18 mouse cellular contexts compared by ENCODE assay signal in the genomic region with DNA sequence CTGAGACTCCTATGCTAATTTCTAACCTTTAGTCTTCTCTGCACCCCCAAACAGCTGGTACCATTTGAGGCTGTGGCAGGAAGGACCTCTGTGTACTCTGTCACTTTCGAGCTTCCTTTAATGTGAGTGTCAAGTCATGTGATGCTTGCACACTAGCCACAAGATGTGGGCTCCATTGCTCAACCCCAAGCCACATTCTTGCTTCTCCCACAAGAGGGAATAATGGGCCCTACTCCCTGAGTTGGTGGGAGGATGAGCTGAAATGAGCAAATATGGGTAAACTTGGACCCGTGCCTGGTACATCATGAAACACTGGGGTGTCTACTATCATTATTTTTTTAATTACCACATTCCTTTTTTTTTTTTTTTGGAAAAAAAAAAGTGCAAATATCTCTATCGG.
DNase-seq lines count a peak whose midpoint lies in the region; ATAC-seq and TF ChIP-seq lines count a peak whose summit lies in the region.
"Had no signal": no experiment of that assay in that cellular context is flagged by ENCODE, and none has a peak within 500 bp of the region (broad histone marks: within the 10 kb centered on the region; RNA-seq: fewer than 3 reads in every experiment).

No protein-coding gene starts in this region.

- no peaks in the 10 kb centered on the region for H3K27me3 ChIP-seq in lung, postnatal 0 days (replicated peaks; ENCODE audit: insufficient read depth, low read length)
- H3K27me3 ChIP-seq in intestine, embryonic 16.5 days (replicated peaks; ENCODE audit: control insufficient read depth, insufficient read depth, low read length), result no peaks in the 10 kb centered on the region

- peak; percentile 35 for DNase-seq in lung, postnatal 36 days
- DNase-seq in lung, postnatal 0 days (ENCODE audit: low spot score), result no peak
- DNase-seq in brain, adult 2 months (ENCODE audit: low read depth, low spot score), result peak; percentile 76
- no peak for DNase-seq in cerebellum, postnatal 4 days (ENCODE audit: low spot score in 2 of 2)
- DNase-seq in thymus, postnatal 10 days (ENCODE audit: low spot score in 2 of 2), result no peak
- DNase-seq: adrenal gland, adult 8-10 months; cerebellum, adult 18-20 months; cerebellum, postnatal 36 days; heart, postnatal 4 days; kidney, postnatal 4 days; thymus, adult 18-20 months had no signal

- WGBS in lung, postnatal 0 days, result 67% methylated on average over 3 of the region's 3 CpGs
- WGBS in intestine, embryonic 16.5 days, result 69% methylated on average over 3 of the region's 3 CpGs

- no peak for TF ChIP-seq CTCF in lung, postnatal 0 days (IDR thresholded peaks at IDR 0.05)

- no peak overlapping the region for H3K9ac ChIP-seq in lung, postnatal 0 days (replicated peaks; ENCODE audit: low read depth)
- no peak overlapping the region for H3K9ac ChIP-seq in intestine, embryonic 16.5 days (ENCODE audit: low read depth, low read length)
- H3K9ac ChIP-seq: heart, embryonic 13.5 days; limb, embryonic 12.5 days had no signal

- no peaks in the 10 kb centered on the region for H3K36me3 ChIP-seq in lung, postnatal 0 days (ENCODE audit: insufficient read depth, low read length)
- no peaks in the 10 kb centered on the region for H3K36me3 ChIP-seq in intestine, embryonic 16.5 days (ENCODE audit: control insufficient read depth, insufficient read depth, low read length)
- H3K36me3 ChIP-seq: heart, embryonic 13.5 days; limb, embryonic 12.5 days had no signal

- H3K9me3 ChIP-seq in lung, postnatal 0 days (ENCODE audit: low read length), result no peaks in the 10 kb centered on the region
- H3K9me3 ChIP-seq in intestine, embryonic 16.5 days (ENCODE audit: control insufficient read depth, low read length), result no peaks in the 10 kb centered on the region; the same call in 1 of the 2 replicates

- no peak overlapping the region for H3K4me3 ChIP-seq in lung, postnatal 0 days (ENCODE audit: low read depth, low read length)
- no peak overlapping the region for H3K4me3 ChIP-seq in intestine, embryonic 16.5 days (ENCODE audit: low read length)
- H3K4me3 ChIP-seq: erythroblast, embryonic 14.5 days; heart, embryonic 13.5 days; limb, embryonic 12.5 days; megakaryocyte, embryonic 14.5 days had no signal

- no peak for TF ChIP-seq EP300 in lung, postnatal 0 days (IDR thresholded peaks at IDR 0.05)

- H3K27ac ChIP-seq in lung, postnatal 0 days (ENCODE audit: low read length), result no peak overlapping the region
- no peak overlapping the region for H3K27ac ChIP-seq in intestine, embryonic 16.5 days (ENCODE audit: low read length)
- H3K27ac ChIP-seq: heart, embryonic 13.5 days; limb, embryonic 12.5 days had no signal

- no peaks in the 10 kb centered on the region for H3K4me1 ChIP-seq in lung, postnatal 0 days (ENCODE audit: insufficient read depth, low read depth, low read length)
- peaks cover 2% of the 10 kb centered on the region for H3K4me1 ChIP-seq in intestine, embryonic 16.5 days (ENCODE audit: control insufficient read depth, insufficient read depth, low read length)
- H3K4me1 ChIP-seq: limb, embryonic 12.5 days had no signal

- no peak overlapping the region for H3K4me2 ChIP-seq in lung, postnatal 0 days (replicated peaks; ENCODE audit: low read depth, low read length)
- H3K4me2 ChIP-seq in intestine, embryonic 16.5 days (ENCODE audit: low read depth, low read length), result no peak overlapping the region
- H3K4me2 ChIP-seq: limb, embryonic 12.5 days had no signal

- ATAC-seq in lung, postnatal 0 days, result no peak
- peak; percentile 12; the same call in 1 of the 2 replicates for ATAC-seq in intestine, embryonic 16.5 days
- ATAC-seq in megakaryocyte, adult 5-6 weeks (ENCODE audit: poor library complexity, severe bottlenecking), result peak; percentile 90
- ATAC-seq: forebrain, embryonic 14.5 days had no signal

Comparison
In these comparisons a context has a peak if more than half of its experiments do, and no peak if none do; other contexts are left out.
1. DNase-seq: peak in lung, postnatal 36 days (single experiment) and brain, adult 2 months (single experiment); none in lung, postnatal 0 days (single experiment), cerebellum, postnatal 4 days (0 of 2) and thymus, postnatal 10 days (0 of 2).